Mouse (Mus musculus): ENCODE data around the gene Mfap4. TPM values are rescaled to one million over a fixed set of nuclear protein-coding genes. Genes with fewer than 3 reads are reported as not detected.
A peak's percentile ranks its signal among the peaks of the same experiment; 100 is the strongest.

Mfap4 gene
- total RNA-seq, 2 experiments from 2014 or later: 43.3 to 50.0 TPM

GRCm38 (mm10) chr11:61503933-61504332 is 18.7 kb downstream of the Mfap4 start:
- intact Hi-C loops (cut with DNase I): loop anchor here (2.0 to 10.0 kb wide), 4 partner anchors 93 to 1602 kb away; partner anchors contain the start of genes Aldh3a2 and Slc47a2
- no peak for DNase-seq (ENCODE audit: low spot score)

DNA sequence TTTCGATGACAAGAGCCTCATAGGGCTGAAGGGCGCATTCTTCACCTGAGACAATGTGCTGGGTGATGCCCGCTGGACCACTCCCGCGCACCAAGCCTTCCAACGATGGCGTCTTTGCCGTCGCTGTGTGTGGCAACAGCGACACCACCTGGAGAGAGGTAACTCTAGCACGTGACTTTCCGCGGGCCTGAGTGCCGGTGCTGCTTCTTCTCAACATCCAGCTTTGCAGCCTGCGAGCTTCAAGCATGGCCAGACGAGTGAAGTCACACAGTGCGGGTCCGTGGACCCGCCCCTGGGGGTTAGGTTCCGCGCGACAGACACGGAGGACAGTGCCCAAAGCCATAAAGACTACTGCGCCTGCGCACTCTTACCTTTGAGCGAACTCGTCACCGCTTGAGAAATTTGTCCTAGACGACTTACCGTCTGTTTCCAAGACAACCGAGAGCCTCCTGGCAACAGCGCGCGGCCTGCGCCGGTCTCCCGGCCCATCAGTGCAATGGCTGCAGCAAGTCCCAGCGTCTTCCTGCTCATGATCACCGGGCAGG is 19.6 kb downstream of the Mfap4 start, which contains the start of gene B9d1:
TSS of gene B9d1 (plus strand) at position 432 of the 545 bp plus-strand sequence.
- intact Hi-C loops (cut with DNase I): loop anchor here (2.0 to 10.0 kb wide), 4 partner anchors 94 to 1602 kb away; partner anchors contain the start of genes Aldh3a2 and Slc47a2

GRCm38 (mm10) chr11:61514953-61515352 is 29.7 kb downstream of the Mfap4 start:
- intact Hi-C loops (cut with DNase I): loop anchor here (5.0 kb wide), 1 partner anchor 197 kb away; no protein-coding TSS in a partner anchor
- no peak for DNase-seq (ENCODE audit: low spot score)

More for the DNA sequence above, 19.6 kb downstream of the Mfap4 start, which contains the start of gene B9d1:
- peak; percentile 89 for DNase-seq (ENCODE audit: low spot score)

GRCm38 (mm10) chr11:61517971-61518370 is 32.7 kb downstream of the Mfap4 start:
- DNase-seq (ENCODE audit: low spot score): no peak
- intact Hi-C loops (cut with DNase I): no loop called here

- intact Hi-C loops (cut with DNase I): no loop called here
- no peak for DNase-seq (ENCODE audit: low spot score)
Measured at GRCm38 (mm10) chr11:61518871-61519270, 33.6 kb downstream of the Mfap4 start.

DNA sequence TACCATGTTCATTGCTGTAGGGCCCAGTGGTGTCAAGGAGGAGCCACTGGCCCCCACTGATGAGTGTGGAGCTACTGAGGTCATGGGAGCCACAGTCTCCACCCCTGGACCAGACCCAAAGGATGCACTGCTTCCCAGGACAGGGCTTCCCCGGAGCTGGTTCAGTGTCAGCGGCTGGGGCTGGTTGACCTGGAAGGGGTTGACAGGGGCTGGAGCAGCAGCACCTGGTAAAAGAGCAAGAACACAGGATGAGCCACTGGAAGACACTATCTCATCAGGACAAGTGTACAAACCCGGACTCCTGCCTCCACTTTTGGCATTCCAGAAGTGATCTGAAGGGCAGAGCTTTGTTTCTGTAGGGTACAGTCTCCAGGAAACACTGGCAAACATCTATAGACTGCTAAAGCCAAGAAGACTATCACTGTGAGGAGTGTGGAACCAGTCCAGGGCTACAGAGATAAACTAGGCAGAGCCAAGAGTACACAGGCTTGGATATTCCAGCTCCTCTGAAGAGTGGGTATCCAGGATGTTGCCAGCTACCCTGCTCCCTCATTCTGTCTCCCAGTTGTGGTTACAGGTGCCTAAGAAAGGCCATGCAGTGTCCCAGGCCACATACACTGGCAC is 34.4 kb downstream of the Mfap4 start:
- no peak for DNase-seq (ENCODE audit: low spot score)
- intact Hi-C loops (cut with DNase I): no loop called here

GRCm38 (mm10) chr11:61526872-61527271 is 41.6 kb downstream of the Mfap4 start:
- intact Hi-C loops (cut with DNase I): no loop called here
- DNase-seq (ENCODE audit: low spot score): no peak

GRCm38 (mm10) chr11:61529268-61529713 is 44.1 kb downstream of the Mfap4 start:
- intact Hi-C loops (cut with DNase I): no loop called here

DNA sequence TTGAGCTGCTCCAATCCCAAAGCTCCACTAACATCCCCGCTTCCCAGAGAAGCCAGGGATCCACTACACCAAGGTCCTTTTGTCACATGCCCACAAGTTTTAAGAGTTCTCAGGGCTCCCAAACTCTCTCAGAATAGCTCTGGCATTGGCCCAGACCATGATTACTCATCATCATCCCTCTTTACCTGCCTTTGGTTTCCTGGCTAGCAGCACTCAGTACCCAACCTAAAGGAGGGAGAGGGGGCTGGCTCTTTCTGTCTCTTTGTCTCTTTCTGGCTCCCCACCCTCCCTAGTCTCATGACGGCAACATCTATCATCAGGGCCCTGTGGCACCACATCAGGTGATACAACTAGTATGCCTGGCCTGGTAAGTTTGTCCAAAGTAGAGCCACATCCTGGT is 47.6 kb downstream of the Mfap4 start:
- DNase-seq (ENCODE audit: low spot score): no peak
- intact Hi-C loops (cut with DNase I): loop anchor here (5.0 kb wide), 1 partner anchor 44 kb away; the partner anchor contains the start of gene Epn2

More at GRCm38 (mm10) chr11:61529268-61529713, 44.1 kb downstream of the Mfap4 start:
- peak; percentile 28 for DNase-seq (ENCODE audit: low spot score)

DNA sequence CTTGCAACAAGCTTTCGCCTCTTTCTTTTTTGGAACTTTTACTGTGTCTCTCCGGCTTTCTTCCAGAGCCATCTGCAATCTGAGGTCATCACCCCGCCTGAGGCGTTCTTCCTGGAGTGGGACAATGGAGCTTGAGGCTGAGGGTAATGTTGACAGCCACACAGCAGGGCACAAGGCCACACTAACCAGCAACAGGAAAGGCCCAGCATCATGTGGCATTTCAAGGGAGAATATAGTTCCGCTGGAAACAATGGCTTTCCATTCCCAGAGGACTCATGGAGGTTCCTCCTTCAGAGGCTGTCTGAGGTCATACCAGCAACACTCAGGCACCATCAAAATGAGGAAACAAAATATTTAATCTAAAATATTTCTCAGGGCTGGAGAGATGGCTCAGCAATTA is 48.3 kb downstream of the Mfap4 start:
- intact Hi-C loops (cut with DNase I): loop anchor here (5.0 kb wide), 1 partner anchor 44 kb away; the partner anchor contains the start of gene Epn2
- peak; percentile 58 for DNase-seq (ENCODE audit: low spot score)

DNA sequence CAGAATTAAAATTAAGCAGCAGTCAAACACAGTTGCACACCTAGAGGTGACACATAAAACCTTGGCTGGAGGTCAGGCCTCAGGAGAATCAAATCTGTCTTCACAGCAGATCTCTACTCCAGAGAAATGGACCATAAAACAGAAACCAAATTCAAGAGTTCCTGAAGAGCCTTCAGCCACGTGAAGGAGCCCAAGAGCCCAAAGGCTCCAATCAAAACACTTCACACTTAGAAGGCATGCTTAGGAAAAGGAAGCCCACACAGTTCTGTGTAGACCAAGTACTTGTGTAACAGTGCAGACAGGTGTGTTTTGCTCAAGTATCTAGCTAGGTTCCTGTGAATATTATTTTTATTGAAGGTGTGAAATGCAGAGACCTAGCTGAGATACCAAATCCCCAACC is 50.3 kb downstream of the Mfap4 start:
- DNase-seq (ENCODE audit: low spot score): no peak
- intact Hi-C loops (cut with DNase I): loop anchor here (2.0 kb wide), 1 partner anchor 27 kb away; no protein-coding TSS in a partner anchor

DNA sequence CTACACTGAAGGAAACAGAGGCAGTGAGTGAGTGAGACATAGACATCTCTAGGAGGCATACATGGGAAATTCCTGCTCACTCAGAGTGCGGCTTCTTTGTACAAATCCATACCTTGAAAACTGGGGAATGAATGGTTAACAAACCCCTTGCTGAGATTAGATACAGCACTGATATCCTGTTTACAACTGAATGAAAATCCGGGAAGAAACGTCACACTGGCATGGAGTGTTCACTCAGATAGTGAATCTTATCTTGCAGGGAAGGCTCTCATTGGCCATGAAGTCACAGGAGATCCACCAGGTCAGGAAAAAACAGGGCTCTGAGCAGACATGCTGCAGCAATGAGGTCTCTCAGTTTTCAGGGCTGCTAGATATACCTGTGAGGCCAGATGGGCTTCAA is 51.7 kb downstream of the Mfap4 start:
- intact Hi-C loops (cut with DNase I): no loop called here
- no peak for DNase-seq (ENCODE audit: low spot score)

GRCm38 (mm10) chr11:61537362-61537761 is 52.1 kb downstream of the Mfap4 start:
- no peak for DNase-seq (ENCODE audit: low spot score)
- intact Hi-C loops (cut with DNase I): no loop called here

Other genes with a start within 250 kb of the Mfap4 start
- 10 to 100 TPM; 30.6 to 35.2 TPM for gene Aldh3a2, start 218.0 kb upstream of the Mfap4 start, total RNA-seq (2021)
- gene Slc47a2, start 142.6 kb upstream of the Mfap4 start, total RNA-seq (2021): not detected
- gene Slc47a1, start 107.1 kb upstream of the Mfap4 start, total RNA-seq (2021): 10 to 100 TPM; 29.3 to 30.4 TPM
- under 1 TPM; 0.26 to 0.53 TPM for gene Rnf112, start 31.3 kb upstream of the Mfap4 start, total RNA-seq (2021)
- gene Mapk7, start 9.0 kb downstream of the Mfap4 start, total RNA-seq (2021): 1 to 10 TPM; 6.0 to 7.7 TPM
- gene B9d1, start 19.7 kb downstream of the Mfap4 start, total RNA-seq (2021): 10 to 100 TPM in 1 of 2 experiments, 1 to 10 TPM in 1; 8.4 to 10.4 TPM
- 10 to 100 TPM; 23.7 to 27.0 TPM for gene Epn2, start 94.3 kb downstream of the Mfap4 start, total RNA-seq (2021)
- gene Grap, start 167.8 kb downstream of the Mfap4 start, total RNA-seq (2021): 10 to 100 TPM; 11.4 to 13.0 TPM
- gene Fam83g, start 198.7 kb downstream of the Mfap4 start, total RNA-seq (2021): under 1 TPM in 1 of 2 experiments, not detected in 1; 0.14 TPM
- gene Slc5a10, start 235.4 kb downstream of the Mfap4 start, total RNA-seq (2021): not detected

Measured in heart, postnatal 25 days (tissue).